Mouse (Mus musculus): ENCODE data around the gene Elk3. TPM values are rescaled to one million over a fixed set of nuclear protein-coding genes. Genes with fewer than 3 reads are reported as not detected.

The Elk3 gene
- polyA plus RNA-seq, 1 experiment from 2014 or later, result 8.2 TPM

- ATAC-seq, result no peak
- peaks cover 33% of the 10 kb centered on the region for H3K4me1 ChIP-seq
- no peak overlapping the region for H3K27ac ChIP-seq
- no peak overlapping the region for H3K9ac ChIP-seq
- H3K36me3 ChIP-seq (ENCODE audit: poor library complexity, severe bottlenecking), result peaks cover 26% of the 10 kb centered on the region
- no peaks in the 10 kb centered on the region for H3K27me3 ChIP-seq
- 94% methylated on average over 7 of the region's 7 CpGs for WGBS
- no peak overlapping the region for H3K4me3 ChIP-seq
- H3K9me3 ChIP-seq (replicated peaks), result no peaks in the 10 kb centered on the region
- no peak overlapping the region for H3K4me2 ChIP-seq
These were observed 64.6 kb downstream of the Elk3 start for GRCm38 (mm10) chr10:93246185-93246920.

- WGBS, result 86% methylated on average over 10 of the region's 10 CpGs
- no peaks in the 10 kb centered on the region for H3K27me3 ChIP-seq
- ATAC-seq, result no peak
- H3K36me3 ChIP-seq (ENCODE audit: poor library complexity, severe bottlenecking), result peaks cover 40% of the 10 kb centered on the region
- no peak overlapping the region for H3K4me2 ChIP-seq
- no peak overlapping the region for H3K4me3 ChIP-seq
- H3K4me1 ChIP-seq, result peaks cover 14% of the 10 kb centered on the region; the same call in 1 of the 2 replicates
- no peaks in the 10 kb centered on the region for H3K9me3 ChIP-seq (replicated peaks)
- no peak overlapping the region for H3K27ac ChIP-seq
- H3K9ac ChIP-seq, result no peak overlapping the region
These were observed 66.7 kb downstream of the Elk3 start for GRCm38 (mm10) chr10:93244209-93244705.

GRCm38 (mm10) chr10:93242861-93243260, 68.1 kb downstream of the Elk3 start:
- Histone ChIP-seq H3K27ac (no peak overlapping the region), H3K4me3 (no peak overlapping the region), H3K4me1 (peaks cover 10% of the 10 kb centered on the region; the same call in 1 of the 2 replicates), H3K36me3 (ENCODE audit: poor library complexity, severe bottlenecking) (peaks cover 44% of the 10 kb centered on the region), H3K4me2 (no peak overlapping the region), H3K9ac (no peak overlapping the region), H3K27me3 (no peaks in the 10 kb centered on the region), H3K9me3 (replicated peaks) (no peaks in the 10 kb centered on the region)
- WGBS, result 5% methylated on average over 5 of the region's 5 CpGs
- no peak for ATAC-seq

GRCm38 (mm10) chr10:93242208-93242607, 68.7 kb downstream of the Elk3 start:
- no peak for ATAC-seq
- Histone ChIP-seq H3K27ac (no peak overlapping the region), H3K36me3 (ENCODE audit: poor library complexity, severe bottlenecking) (peaks cover 46% of the 10 kb centered on the region), H3K4me1 (0 out of 2 replicates have a peak, but pooled peaks cover 4% of the 10 kb centered on the region), H3K27me3 (no peaks in the 10 kb centered on the region), H3K4me3 (no peak overlapping the region), H3K9me3 (replicated peaks) (no peaks in the 10 kb centered on the region), H3K9ac (no peak overlapping the region), H3K4me2 (no peak overlapping the region)
- WGBS, result 6% methylated on average over 3 of the region's 3 CpGs

- Histone ChIP-seq H3K4me2 (no peak overlapping the region), H3K9ac (no peak overlapping the region), H3K4me1 (0 out of 2 replicates have a peak, but pooled peaks cover 4% of the 10 kb centered on the region), H3K36me3 (ENCODE audit: poor library complexity, severe bottlenecking) (peaks cover 66% of the 10 kb centered on the region), H3K27ac (no peak overlapping the region), H3K9me3 (replicated peaks) (no peaks in the 10 kb centered on the region), H3K4me3 (no peak overlapping the region), H3K27me3 (no peaks in the 10 kb centered on the region)
- WGBS, result 90% methylated on average over 9 of the region's 9 CpGs
- ATAC-seq, result no peak
These were observed 71.6 kb downstream of the Elk3 start for GRCm38 (mm10) chr10:93239201-93239806.

- H3K9me3 ChIP-seq (replicated peaks), result no peaks in the 10 kb centered on the region
- H3K4me1 ChIP-seq, result peaks cover 3% of the 10 kb centered on the region; the same call in 1 of the 2 replicates
- no peak overlapping the region for H3K9ac ChIP-seq
- H3K4me2 ChIP-seq, result no peak overlapping the region
- H3K27me3 ChIP-seq, result no peaks in the 10 kb centered on the region
- H3K36me3 ChIP-seq (ENCODE audit: poor library complexity, severe bottlenecking), result peaks cover 69% of the 10 kb centered on the region
- no peak for ATAC-seq
- 95% methylated on average over 9 of the region's 9 CpGs for WGBS
- H3K4me3 ChIP-seq, result no peak overlapping the region
- H3K27ac ChIP-seq, result no peak overlapping the region
These were observed 76.2 kb downstream of the Elk3 start for GRCm38 (mm10) chr10:93234692-93235091.

GRCm38 (mm10) chr10:93233665-93234194, 77.2 kb downstream of the Elk3 start:
- no peaks in the 10 kb centered on the region for H3K27me3 ChIP-seq
- no peak overlapping the region for H3K4me3 ChIP-seq
- no peak overlapping the region for H3K27ac ChIP-seq
- H3K36me3 ChIP-seq (ENCODE audit: poor library complexity, severe bottlenecking), result peaks cover 64% of the 10 kb centered on the region
- no peak overlapping the region for H3K9ac ChIP-seq
- WGBS, result 90% methylated on average over 6 of the region's 6 CpGs
- H3K4me2 ChIP-seq, result no peak overlapping the region
- no peaks in the 10 kb centered on the region for H3K9me3 ChIP-seq (replicated peaks)
- peaks cover 3% of the 10 kb centered on the region; the same call in 1 of the 2 replicates for H3K4me1 ChIP-seq
- ATAC-seq, result no peak

- no peak overlapping the region for H3K27ac ChIP-seq
- no peak for ATAC-seq
- no peaks in the 10 kb centered on the region for H3K27me3 ChIP-seq
- WGBS, result 93% methylated on average over 5 of the region's 5 CpGs
- peaks cover 10% of the 10 kb centered on the region; the same call in 1 of the 2 replicates for H3K4me1 ChIP-seq
- H3K9ac ChIP-seq, result no peak overlapping the region
- H3K9me3 ChIP-seq (replicated peaks), result no peaks in the 10 kb centered on the region
- no peak overlapping the region for H3K4me2 ChIP-seq
- H3K4me3 ChIP-seq, result no peak overlapping the region
- peaks cover 53% of the 10 kb centered on the region for H3K36me3 ChIP-seq (ENCODE audit: poor library complexity, severe bottlenecking)
These were observed 79.0 kb downstream of the Elk3 start for GRCm38 (mm10) chr10:93231893-93232292.

GRCm38 (mm10) chr10:93231490-93231889, 79.4 kb downstream of the Elk3 start:
- peaks cover 56% of the 10 kb centered on the region for H3K36me3 ChIP-seq (ENCODE audit: poor library complexity, severe bottlenecking)
- peaks cover 10% of the 10 kb centered on the region; the same call in 1 of the 2 replicates for H3K4me1 ChIP-seq
- H3K4me3 ChIP-seq, result no peak overlapping the region
- WGBS, result 45% methylated on average over 4 of the region's 4 CpGs
- no peak overlapping the region for H3K9ac ChIP-seq
- no peak overlapping the region for H3K4me2 ChIP-seq
- H3K9me3 ChIP-seq (replicated peaks), result no peaks in the 10 kb centered on the region
- H3K27ac ChIP-seq, result no peak overlapping the region
- ATAC-seq, result peak; percentile 66; the same call in 1 of the 2 replicates
- H3K27me3 ChIP-seq, result no peaks in the 10 kb centered on the region

- no peak for ATAC-seq
- H3K27me3 ChIP-seq, result no peaks in the 10 kb centered on the region
- H3K4me1 ChIP-seq, result peaks cover 10% of the 10 kb centered on the region; the same call in 1 of the 2 replicates
- H3K36me3 ChIP-seq (ENCODE audit: poor library complexity, severe bottlenecking), result peaks cover 41% of the 10 kb centered on the region
- WGBS, result 60% methylated on average over 11 of the region's 11 CpGs
- no peak overlapping the region for H3K4me2 ChIP-seq
- no peak overlapping the region for H3K4me3 ChIP-seq
- H3K9me3 ChIP-seq (replicated peaks), result no peaks in the 10 kb centered on the region
- H3K9ac ChIP-seq, result no peak overlapping the region
- no peak overlapping the region for H3K27ac ChIP-seq
These were observed 82.4 kb downstream of the Elk3 start for GRCm38 (mm10) chr10:93228401-93229007.

- no peak overlapping the region for H3K4me3 ChIP-seq
- no peak overlapping the region for H3K4me2 ChIP-seq
- no peak overlapping the region for H3K27ac ChIP-seq
- H3K9ac ChIP-seq, result no peak overlapping the region
- H3K4me1 ChIP-seq, result peaks cover 10% of the 10 kb centered on the region; the same call in 1 of the 2 replicates
- 52% methylated on average over 8 of the region's 8 CpGs for WGBS
- H3K27me3 ChIP-seq, result no peaks in the 10 kb centered on the region
- H3K36me3 ChIP-seq (ENCODE audit: poor library complexity, severe bottlenecking), result peaks cover 35% of the 10 kb centered on the region
- ATAC-seq, result no peak
- no peaks in the 10 kb centered on the region for H3K9me3 ChIP-seq (replicated peaks)
These were observed 83.0 kb downstream of the Elk3 start for GRCm38 (mm10) chr10:93227921-93228320.

GRCm38 (mm10) chr10:93225751-93226150, 85.2 kb downstream of the Elk3 start:
- no peaks in the 10 kb centered on the region for H3K27me3 ChIP-seq
- H3K27ac ChIP-seq, result no peak overlapping the region
- no peaks in the 10 kb centered on the region for H3K9me3 ChIP-seq (replicated peaks)
- H3K4me3 ChIP-seq, result no peak overlapping the region
- H3K9ac ChIP-seq, result no peak overlapping the region
- H3K4me1 ChIP-seq, result peaks cover 7% of the 10 kb centered on the region; the same call in 1 of the 2 replicates
- 85% methylated on average over 6 of the region's 6 CpGs for WGBS
- peaks cover 24% of the 10 kb centered on the region for H3K36me3 ChIP-seq (ENCODE audit: poor library complexity, severe bottlenecking)
- ATAC-seq, result no peak
- H3K4me2 ChIP-seq, result no peak overlapping the region
